Mouse (Mus musculus): Measurements from ENCODE around the gene Ndufb10. TPM values are rescaled to one million over a fixed set of nuclear protein-coding genes. Genes with fewer than 3 reads are reported as not detected.

Ndufb10 gene
- polyA plus RNA-seq (2014; fragmentation: Illumina TruSeq; extraction: RNeasy Lipid Tissue Mini Kit (QIAGEN cat#74804)), result 52.5 TPM

DNA sequence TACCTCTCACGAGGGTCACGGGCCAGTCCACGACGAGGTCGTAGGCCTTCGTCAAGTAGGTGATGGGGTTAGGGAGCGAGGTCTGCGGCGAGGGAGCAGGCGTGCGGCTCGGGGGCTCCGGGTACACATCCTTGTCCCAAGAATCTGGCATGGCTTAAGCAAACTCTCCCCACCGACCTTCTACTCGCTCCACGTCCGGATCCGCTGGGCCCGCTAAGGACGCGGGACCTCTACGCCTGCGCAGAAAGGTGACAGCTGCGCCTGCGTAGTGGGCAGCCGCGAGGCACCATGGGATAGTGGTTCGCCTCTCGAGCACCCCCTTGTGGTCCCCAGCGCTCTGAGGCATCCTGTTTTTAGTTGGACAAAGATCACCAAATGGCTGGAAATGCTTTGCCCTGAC is at the start of gene Ndufb10:
TSS of gene Ndufb10 (minus strand) at position 295 of the 400 bp plus-strand sequence.

DNA sequence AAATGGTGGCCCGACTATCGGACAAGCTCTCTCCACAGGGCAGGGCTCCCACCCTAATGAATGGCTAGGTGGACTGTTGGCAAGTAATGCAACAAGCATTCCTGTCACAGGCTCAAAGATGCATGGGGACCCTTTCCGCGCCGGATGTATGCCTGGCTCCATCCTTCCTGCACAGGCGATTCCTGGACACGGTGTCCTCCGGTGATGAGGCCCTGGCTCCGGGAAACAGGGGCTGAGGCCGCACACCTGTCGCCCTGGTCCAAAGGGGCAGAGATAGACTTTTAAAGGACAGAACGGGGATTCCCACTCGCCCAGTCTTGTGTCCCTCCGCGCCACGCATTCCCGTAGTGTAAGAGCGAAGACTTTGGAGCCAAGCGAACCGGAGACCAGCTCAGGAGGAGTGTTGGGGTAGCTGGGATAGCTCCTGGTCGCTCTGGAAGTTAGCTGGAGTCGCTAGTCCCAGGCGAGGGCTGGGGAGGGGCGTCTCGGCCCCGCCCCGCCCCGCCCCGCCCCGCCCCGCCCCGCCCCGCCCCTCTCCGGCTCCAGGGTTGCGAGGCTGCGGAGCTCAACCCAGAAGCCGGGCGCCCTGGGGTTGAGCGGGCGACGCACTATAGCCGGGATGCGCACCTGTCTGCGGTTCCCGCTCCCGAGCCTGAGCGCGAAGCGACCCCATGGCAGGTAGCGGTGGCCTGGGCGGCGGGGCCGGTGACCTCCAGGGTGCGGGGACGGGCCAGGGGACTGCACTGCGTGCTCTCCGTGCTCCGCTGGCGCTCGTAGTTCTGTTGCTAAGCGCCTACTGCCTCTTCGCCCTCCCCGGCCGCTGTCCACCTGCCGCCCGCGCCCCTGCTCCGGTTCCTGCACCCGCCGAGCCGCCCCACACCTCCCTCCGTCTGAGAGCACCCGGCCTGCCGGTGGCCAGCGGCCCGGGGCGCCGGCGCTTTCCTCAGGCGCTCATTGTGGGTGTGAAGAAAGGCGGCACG is 28.4 kb upstream of the Ndufb10 start, which contains the start of gene Hs3st6:
TSS of gene Hs3st6 (plus strand) at position 574 of the 980 bp plus-strand sequence.

DNA sequence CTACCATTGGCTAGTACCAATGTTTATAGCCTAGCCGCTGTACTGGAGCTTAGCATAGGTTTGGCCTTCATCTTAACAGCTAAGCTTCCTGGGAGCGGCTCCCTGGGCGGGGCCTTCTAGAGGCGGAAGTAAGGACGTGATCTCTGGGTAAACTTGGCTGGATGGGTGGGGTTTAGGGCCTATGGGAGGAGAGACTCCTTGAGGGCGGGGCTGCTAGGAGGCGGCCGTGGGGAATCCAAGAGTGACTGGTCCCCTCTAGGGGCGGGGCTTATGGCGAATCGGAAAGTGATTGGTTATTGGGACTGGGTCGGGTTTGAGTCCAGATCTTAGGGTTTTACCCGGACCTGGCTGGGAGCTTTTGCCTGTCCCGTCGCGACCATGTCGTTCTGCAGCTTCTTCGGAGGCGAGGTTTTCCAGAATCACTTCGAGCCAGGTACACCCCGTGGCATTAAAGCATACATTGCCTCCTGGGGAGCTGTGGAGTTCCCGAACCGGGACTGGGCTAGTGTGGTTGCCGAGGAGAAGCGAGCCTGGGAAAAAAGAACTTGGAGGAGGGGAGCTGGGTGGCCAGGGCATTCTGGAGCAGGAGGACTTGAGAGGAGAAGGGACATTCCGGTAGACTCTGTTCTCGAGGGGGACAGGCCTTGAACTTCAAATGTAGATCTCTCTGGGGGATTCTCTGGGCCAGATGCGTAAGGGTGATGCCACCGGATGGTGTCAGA is 12.2 kb upstream of the Ndufb10 start, which contains the start of gene Msrb1:
TSS of gene Msrb1 (plus strand) at position 313 of the 722 bp plus-strand sequence.

DNA sequence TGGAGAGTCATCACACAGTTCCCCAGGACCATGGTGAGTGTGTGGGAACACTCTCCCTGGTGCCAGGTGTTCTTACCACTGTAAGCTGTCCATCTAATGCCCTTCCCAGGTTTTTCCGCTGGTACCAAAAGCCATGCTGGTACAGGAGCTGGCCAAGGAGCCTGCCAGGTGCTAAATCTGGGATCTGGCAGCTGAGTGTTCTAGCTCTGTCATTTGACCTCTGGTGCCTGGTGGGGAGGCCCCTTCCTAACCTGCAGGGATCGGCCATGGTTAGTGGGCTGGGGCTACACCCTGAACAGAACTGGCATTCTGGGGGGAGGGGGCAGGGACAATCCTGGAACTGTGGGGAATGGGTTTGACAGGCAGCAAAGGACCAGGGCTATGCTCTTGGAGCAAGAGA is 3.3 kb upstream of the Ndufb10 start, which contains the start of gene Rpl3l:
TSS of gene Rpl3l (plus strand) at position 203 of the 400 bp plus-strand sequence.

DNA sequence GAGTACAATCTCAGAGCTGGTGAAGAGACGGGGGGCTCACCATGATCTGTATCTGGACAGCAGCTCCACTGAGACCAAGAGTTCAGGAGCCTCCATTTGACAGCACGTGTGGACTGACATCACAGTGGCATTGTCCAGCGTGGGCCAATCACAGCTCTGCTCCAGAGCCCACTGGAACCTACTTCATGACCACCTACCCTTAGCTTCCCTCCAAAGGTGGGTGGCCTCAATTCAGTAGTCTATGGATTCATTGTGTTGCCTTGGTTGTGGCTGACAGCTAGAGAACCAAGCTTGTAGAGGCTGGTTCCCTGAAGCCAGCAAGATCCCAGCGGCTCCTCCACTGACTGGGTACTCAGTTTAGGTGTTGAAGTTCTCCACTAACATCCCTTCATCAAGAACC is 6.3 kb downstream of the Ndufb10 start, which contains the start of the genes Rnf151 and Rps2:
TSS of gene Rnf151 (minus strand) at position 121 of the 400 bp plus-strand sequence.
TSS of gene Rps2 (plus strand) at position 174 of the 400 bp plus-strand sequence.

DNA sequence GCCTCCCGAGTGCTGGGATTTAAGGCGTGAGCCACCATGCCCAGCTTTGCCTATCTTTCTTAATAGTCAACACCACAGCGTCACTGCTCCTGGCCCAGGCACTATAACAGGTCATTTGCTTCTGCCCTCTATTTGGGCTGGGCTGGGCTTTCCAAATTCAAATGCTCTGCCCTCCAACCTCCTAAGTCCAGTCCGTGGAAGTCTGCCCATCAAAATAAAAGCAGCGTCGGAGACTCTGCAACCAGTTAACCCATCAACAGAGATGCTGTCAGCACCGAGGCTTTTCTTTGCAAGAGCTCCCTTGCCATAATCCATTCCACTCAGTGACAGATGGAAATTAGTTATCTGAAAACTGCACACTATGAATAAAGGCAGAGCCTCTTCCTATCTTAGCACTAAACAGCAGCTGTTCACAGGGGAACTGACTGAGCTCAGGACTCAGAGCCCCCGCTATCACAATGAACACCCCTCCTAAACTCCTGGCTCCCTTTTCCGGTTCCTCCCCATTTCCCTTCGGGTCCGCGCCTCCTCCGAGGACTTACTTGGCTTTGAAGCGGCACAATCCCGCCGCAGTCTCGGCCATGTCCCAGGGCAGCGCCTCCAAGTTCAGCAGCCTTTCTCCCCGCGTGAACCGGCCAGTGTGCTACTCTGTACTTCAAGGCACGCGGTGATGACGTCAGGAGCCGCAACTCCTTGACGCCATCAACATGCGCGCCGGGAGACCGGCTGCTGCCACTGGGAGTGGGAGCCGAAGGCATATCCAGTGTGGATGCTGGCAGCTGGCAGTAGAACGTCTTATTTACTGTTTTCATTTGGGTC is 17.1 kb downstream of the Ndufb10 start, which contains the start of gene Tbl3:
TSS of gene Tbl3 (minus strand) at position 679 of the 819 bp plus-strand sequence.

DNA sequence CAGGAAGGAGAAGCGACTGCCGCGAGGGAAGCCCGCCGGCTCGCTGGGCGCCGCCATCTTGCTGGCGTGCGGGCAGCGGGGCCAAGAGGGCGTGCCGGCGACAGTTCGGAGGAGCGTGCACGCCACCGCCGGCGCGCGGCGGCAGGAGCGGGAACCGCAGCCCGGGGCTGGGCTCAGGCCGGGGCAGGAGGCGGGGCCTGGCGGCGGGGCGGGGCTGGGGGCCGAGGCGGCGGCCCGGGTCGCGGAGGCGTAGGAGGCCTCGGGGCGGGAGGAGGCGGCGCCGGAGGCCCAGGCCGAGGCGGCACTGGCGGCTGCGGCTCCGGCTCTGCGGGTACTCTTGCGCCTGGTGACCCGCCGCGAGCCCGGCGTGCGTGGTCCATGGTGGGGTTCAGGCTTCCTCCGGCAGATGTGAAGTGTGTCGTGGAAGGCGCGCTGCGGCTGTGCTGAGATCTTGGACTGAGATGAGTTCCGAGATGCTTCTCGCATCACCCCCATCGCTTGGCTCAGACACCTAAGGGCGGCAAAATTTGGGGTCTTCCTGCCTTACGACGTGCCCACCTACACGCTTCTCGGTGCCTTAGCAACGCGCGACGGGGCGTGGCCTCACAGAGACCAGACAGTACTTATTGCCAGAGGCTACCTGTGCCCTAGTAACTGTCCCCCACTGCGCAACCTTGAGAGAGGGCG is 28.1 kb downstream of the Ndufb10 start, which contains the start of the genes Gfer and Noxo1:
TSS of gene Gfer (minus strand) at position 146 of the 687 bp plus-strand sequence.
TSS of gene Noxo1 (plus strand) at position 224 of the 687 bp plus-strand sequence.

DNA sequence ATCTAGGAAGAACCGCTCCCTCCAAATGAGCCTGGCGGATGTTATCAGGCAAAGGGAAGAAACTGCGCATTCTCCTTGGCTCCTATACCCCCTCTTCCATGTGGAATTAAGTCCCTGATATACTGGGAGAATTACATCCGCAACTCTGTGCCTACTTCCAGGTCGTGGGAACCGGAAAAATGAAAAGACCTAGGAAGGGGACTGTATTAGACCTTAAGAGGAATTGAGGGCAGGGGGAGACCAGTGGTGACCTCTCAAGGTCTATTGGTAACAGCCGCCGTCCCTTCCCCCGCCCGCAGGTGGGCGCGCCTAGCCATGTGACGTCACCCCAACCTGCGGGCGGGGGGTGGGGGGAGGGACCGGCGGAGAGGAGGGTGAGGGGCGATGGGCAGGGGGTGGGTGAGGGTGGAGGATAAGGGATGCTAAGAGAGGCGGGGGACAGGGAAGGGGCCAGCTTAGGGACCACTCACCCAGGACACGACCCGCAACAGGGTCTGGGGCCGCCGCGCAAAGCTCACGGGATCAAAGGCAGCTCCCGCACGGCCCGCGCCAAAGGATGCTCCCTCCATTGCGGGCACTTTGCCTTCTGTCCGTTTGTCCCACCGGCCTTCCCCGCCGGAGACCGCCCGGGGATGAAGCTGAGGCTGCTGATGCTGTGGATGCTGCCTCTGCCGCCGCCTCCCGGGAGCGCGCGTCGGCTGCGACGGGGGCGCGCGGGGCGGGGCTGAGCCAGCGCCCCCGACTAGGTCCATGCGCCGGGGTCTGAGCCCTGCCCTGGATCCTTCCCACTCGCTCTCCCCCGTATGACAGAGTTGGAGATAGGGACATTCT is 34.8 kb downstream of the Ndufb10 start, which contains the start of gene Syngr3:
TSS of gene Syngr3 (minus strand) at position 705 of the 831 bp plus-strand sequence.

Other genes starting within 250 kb of the Ndufb10 start
- gene Mlst8, start 245.4 kb downstream of the Ndufb10 start, polyA plus RNA-seq (2014; fragmentation: Illumina TruSeq; extraction: RNeasy Lipid Tissue Mini Kit (QIAGEN cat#74804)), result 5.6 TPM
- 0.80 TPM for gene Caskin1, start 235.9 kb downstream of the Ndufb10 start, polyA plus RNA-seq (2014; fragmentation: Illumina TruSeq; extraction: RNeasy Lipid Tissue Mini Kit (QIAGEN cat#74804))
- 5.3 TPM for gene Traf7, start 196.5 kb downstream of the Ndufb10 start, polyA plus RNA-seq (2014; fragmentation: Illumina TruSeq; extraction: RNeasy Lipid Tissue Mini Kit (QIAGEN cat#74804))
- gene Rab26, start 190.3 kb downstream of the Ndufb10 start, polyA plus RNA-seq (2014; fragmentation: Illumina TruSeq; extraction: RNeasy Lipid Tissue Mini Kit (QIAGEN cat#74804)), result not detected
- 6.3 TPM for gene Pkd1, start 174.6 kb downstream of the Ndufb10 start, polyA plus RNA-seq (2014; fragmentation: Illumina TruSeq; extraction: RNeasy Lipid Tissue Mini Kit (QIAGEN cat#74804))
- 15.9 TPM for gene Tsc2, start 91.8 kb downstream of the Ndufb10 start, polyA plus RNA-seq (2014; fragmentation: Illumina TruSeq; extraction: RNeasy Lipid Tissue Mini Kit (QIAGEN cat#74804))
- gene Nthl1, start 91.8 kb downstream of the Ndufb10 start, polyA plus RNA-seq (2014; fragmentation: Illumina TruSeq; extraction: RNeasy Lipid Tissue Mini Kit (QIAGEN cat#74804)), result 0.34 TPM
- gene Slc9a3r2, start 74.2 kb downstream of the Ndufb10 start, polyA plus RNA-seq (2014; fragmentation: Illumina TruSeq; extraction: RNeasy Lipid Tissue Mini Kit (QIAGEN cat#74804)), result 11.8 TPM
- gene Npw, start 66.0 kb downstream of the Ndufb10 start, polyA plus RNA-seq (2014; fragmentation: Illumina TruSeq; extraction: RNeasy Lipid Tissue Mini Kit (QIAGEN cat#74804)), result not detected
- 0.68 TPM for gene Zfp598, start 54.8 kb downstream of the Ndufb10 start, polyA plus RNA-seq (2014; fragmentation: Illumina TruSeq; extraction: RNeasy Lipid Tissue Mini Kit (QIAGEN cat#74804))
- 0.83 TPM for gene Syngr3, start 34.5 kb downstream of the Ndufb10 start, polyA plus RNA-seq (2014; fragmentation: Illumina TruSeq; extraction: RNeasy Lipid Tissue Mini Kit (QIAGEN cat#74804))
- 10.4 TPM for gene Gfer, start 28.3 kb downstream of the Ndufb10 start, polyA plus RNA-seq (2014; fragmentation: Illumina TruSeq; extraction: RNeasy Lipid Tissue Mini Kit (QIAGEN cat#74804))
- 1.1 TPM for gene Noxo1, start 28.2 kb downstream of the Ndufb10 start, polyA plus RNA-seq (2014; fragmentation: Illumina TruSeq; extraction: RNeasy Lipid Tissue Mini Kit (QIAGEN cat#74804))
- 0.31 TPM for gene Tbl3, start 16.8 kb downstream of the Ndufb10 start, polyA plus RNA-seq (2014; fragmentation: Illumina TruSeq; extraction: RNeasy Lipid Tissue Mini Kit (QIAGEN cat#74804))
- gene Rnf151, start 6.4 kb downstream of the Ndufb10 start, polyA plus RNA-seq (2014; fragmentation: Illumina TruSeq; extraction: RNeasy Lipid Tissue Mini Kit (QIAGEN cat#74804)), result not detected
- 771 TPM for gene Rps2, start 6.4 kb downstream of the Ndufb10 start, polyA plus RNA-seq (2014; fragmentation: Illumina TruSeq; extraction: RNeasy Lipid Tissue Mini Kit (QIAGEN cat#74804))
- gene Rpl3l, start 3.3 kb upstream of the Ndufb10 start, polyA plus RNA-seq (2014; fragmentation: Illumina TruSeq; extraction: RNeasy Lipid Tissue Mini Kit (QIAGEN cat#74804)), result not detected
- gene Msrb1, start 12.2 kb upstream of the Ndufb10 start, polyA plus RNA-seq (2014; fragmentation: Illumina TruSeq; extraction: RNeasy Lipid Tissue Mini Kit (QIAGEN cat#74804)), result 1.2 TPM
- gene Hs3st6, start 28.5 kb upstream of the Ndufb10 start, polyA plus RNA-seq (2014; fragmentation: Illumina TruSeq; extraction: RNeasy Lipid Tissue Mini Kit (QIAGEN cat#74804)), result not detected
- 0.74 TPM for gene Meiob, start 79.8 kb upstream of the Ndufb10 start, polyA plus RNA-seq (2014; fragmentation: Illumina TruSeq; extraction: RNeasy Lipid Tissue Mini Kit (QIAGEN cat#74804))
- 2.5 TPM for gene Hagh, start 115.7 kb upstream of the Ndufb10 start, polyA plus RNA-seq (2014; fragmentation: Illumina TruSeq; extraction: RNeasy Lipid Tissue Mini Kit (QIAGEN cat#74804))
- gene Fahd1, start 125.9 kb upstream of the Ndufb10 start, polyA plus RNA-seq (2014; fragmentation: Illumina TruSeq; extraction: RNeasy Lipid Tissue Mini Kit (QIAGEN cat#74804)), result 54.8 TPM
- gene Igfals, start 141.5 kb upstream of the Ndufb10 start, polyA plus RNA-seq (2014; fragmentation: Illumina TruSeq; extraction: RNeasy Lipid Tissue Mini Kit (QIAGEN cat#74804)), result not detected
- 2.1 TPM for gene Nubp2, start 161.9 kb upstream of the Ndufb10 start, polyA plus RNA-seq (2014; fragmentation: Illumina TruSeq; extraction: RNeasy Lipid Tissue Mini Kit (QIAGEN cat#74804))
- gene Spsb3, start 162.2 kb upstream of the Ndufb10 start, polyA plus RNA-seq (2014; fragmentation: Illumina TruSeq; extraction: RNeasy Lipid Tissue Mini Kit (QIAGEN cat#74804)), result not detected
- 1.4 TPM for gene Eme2, start 170.6 kb upstream of the Ndufb10 start, polyA plus RNA-seq (2014; fragmentation: Illumina TruSeq; extraction: RNeasy Lipid Tissue Mini Kit (QIAGEN cat#74804))
- 0.94 TPM for gene Mrps34, start 170.6 kb upstream of the Ndufb10 start, polyA plus RNA-seq (2014; fragmentation: Illumina TruSeq; extraction: RNeasy Lipid Tissue Mini Kit (QIAGEN cat#74804))
- gene Nme3, start 172.0 kb upstream of the Ndufb10 start, polyA plus RNA-seq (2014; fragmentation: Illumina TruSeq; extraction: RNeasy Lipid Tissue Mini Kit (QIAGEN cat#74804)), result 1.0 TPM
- gene Mapk8ip3, start 212.5 kb upstream of the Ndufb10 start, polyA plus RNA-seq (2014; fragmentation: Illumina TruSeq; extraction: RNeasy Lipid Tissue Mini Kit (QIAGEN cat#74804)), result 4.4 TPM
- 90.6 TPM for gene Jpt2, start 236.2 kb upstream of the Ndufb10 start, polyA plus RNA-seq (2014; fragmentation: Illumina TruSeq; extraction: RNeasy Lipid Tissue Mini Kit (QIAGEN cat#74804))

All from ovary, adult 10 weeks (tissue).